Mouse (Mus musculus) hindlimb bud, embryonic 11.5 days (tissue): ENCODE data around the gene Lgals2.
"Not testable (repeated sequence)": the region's sequence is repeated elsewhere in the genome, so short reads cannot be mapped to it uniquely, and the experiment has no call there.

ENCODE experiments used
- DNase-seq: peaks from one replicate; pipeline ENCODE4 v3.0.0-alpha.2; 2012; ENCODE audit warnings: low read depth, low spot score; ENCODE audit errors: extremely low spot score

Gene Lgals2

GRCm38 (mm10) chr15:78875537-78875936 is 20.2 kb upstream of the Lgals2 start:
- DNase-seq: no peak

GRCm38 (mm10) chr15:78874989-78875388 is 19.7 kb upstream of the Lgals2 start:
- no peak for DNase-seq

DNA sequence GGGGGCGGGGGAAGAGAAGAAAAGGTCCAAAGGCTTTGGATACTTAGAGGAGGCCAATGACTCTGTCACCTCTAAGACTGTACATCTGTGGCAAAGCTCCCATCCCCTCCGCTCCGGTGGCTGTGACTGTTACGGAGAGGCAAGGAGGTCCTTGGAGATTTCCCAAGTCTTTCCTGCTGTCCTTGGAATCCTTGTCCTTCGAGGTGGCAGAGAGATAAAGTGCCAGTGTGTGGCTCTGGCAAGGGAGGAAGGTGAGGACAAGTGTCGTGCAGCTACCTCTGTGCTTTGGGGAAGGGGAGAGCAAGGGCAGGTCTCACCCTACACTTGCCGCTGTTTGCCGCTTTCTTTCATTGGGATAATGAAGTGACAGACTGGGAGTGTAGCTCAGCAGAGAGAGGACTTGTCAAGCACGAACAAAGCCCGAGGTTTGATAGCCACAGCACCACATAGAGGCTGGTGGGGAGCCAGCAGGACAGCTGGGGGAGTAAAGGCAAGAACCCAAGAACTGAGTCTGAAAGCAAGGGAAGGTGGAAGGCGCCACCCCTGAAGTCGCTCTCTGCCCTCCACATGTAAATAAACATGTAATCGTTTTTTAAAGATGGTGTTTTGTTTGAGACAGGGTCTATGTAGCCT is 18.6 kb upstream of the Lgals2 start:
- DNase-seq: no peak

DNA sequence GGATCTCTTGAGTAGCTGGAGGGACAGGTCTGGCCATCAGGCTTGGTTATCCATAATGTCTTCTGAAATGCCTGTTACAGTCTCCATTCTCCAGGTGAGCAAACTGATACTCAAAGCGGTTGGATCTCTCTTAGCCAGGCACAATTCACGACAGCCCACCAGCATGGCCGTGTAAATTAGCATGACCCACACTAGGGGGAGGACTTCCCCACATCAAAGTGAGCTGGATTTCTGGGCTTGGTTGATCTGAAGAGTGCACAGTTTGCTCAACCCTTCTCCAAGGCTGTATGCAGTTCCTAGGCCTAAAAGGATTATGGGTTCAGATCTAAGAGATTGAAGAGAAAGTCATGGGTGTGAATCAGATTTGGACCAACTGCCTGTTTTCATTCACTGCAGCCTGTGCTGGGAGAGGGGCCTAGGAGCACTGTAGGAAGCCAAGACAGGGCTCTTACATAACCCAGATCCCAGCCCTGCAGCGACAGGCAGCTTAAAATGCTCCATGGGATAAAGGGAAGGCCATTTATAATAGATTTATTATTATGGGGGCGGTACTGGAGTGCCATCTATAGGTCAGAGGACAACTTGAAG is 16.8 kb upstream of the Lgals2 start:
- DNase-seq: no peak

DNA sequence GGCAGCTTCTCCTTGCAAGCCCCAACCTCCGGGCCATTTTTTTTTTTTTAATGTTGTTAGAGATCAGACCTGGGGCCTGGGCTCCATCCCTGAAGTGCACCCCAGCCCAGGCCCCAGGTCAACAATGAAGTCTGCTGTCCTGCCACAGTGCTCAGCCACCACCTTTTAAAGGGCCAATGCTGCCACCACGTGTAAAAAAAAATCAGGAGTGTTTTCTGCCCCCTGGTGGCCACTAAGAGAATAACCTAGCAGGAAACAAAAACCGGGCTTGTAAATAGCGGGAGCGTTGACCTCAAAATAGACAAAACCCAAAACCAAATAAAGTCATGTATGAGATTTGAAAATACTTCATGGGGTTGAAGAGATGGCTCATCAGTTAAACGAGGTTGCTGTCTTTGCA is 14.4 kb upstream of the Lgals2 start:
- DNase-seq: peak; percentile 44

- DNase-seq: no peak
These were observed 13.5 kb upstream of the Lgals2 start for GRCm38 (mm10) chr15:78868826-78869233.

DNA sequence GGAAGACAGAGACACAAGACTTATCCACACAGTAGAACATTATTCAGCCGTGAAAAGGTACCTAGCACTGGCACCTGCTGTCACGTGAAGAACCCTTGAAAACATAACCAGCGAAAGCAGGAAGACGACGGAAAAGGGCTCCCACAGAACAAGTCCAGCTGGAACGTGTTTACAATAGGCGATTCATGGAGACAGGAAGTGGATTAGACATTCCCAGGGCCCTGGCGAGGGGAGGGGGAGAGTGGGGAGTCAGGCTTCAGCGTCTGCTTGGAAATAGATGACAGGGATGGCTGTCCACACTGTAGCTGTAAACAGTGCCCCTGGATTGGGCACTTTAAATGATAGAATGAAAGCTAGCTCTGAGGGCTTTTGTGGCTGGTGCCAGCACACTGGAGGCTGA is 13.1 kb upstream of the Lgals2 start:
- DNase-seq: no peak

DNA sequence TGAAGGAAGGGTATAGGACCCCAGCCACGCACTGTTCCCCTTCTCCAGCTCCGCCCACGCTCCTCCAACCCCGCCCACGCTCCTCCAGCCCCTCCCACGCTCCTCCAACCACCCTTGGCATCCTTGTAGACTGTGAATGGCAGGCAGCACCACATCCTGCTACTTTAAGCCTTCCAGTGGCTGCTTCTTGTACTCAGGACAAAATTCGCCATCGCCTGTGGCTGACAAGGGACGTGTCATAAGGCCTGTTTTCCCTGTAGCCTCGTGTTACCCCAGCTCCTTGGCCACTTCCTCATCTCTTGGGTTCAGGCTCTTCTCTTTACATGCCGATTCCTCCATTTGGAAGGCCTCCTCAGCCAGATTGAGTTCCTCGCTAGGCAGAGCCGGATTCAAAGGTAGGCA is 8.5 kb upstream of the Lgals2 start:
- no peak for DNase-seq

DNA sequence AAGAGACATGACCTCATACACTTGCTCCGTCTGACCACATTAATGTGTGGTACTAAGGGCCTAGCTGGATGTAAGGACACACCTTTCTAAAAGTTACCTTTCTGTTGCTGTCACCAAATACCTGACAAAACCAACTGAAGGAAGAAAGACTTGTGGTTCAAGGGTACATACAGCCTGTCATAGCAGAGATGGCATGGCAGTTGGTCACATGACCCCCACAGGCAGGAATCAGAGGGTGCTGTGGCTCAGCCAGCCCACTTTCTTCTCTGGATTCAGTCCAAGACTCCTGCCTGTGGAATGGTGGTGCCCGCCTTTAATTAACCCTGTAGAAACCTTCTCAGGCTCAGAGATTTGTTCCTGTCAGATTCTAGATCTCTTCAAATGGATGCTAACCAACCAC is 7.8 kb upstream of the Lgals2 start:
- no peak for DNase-seq

DNA sequence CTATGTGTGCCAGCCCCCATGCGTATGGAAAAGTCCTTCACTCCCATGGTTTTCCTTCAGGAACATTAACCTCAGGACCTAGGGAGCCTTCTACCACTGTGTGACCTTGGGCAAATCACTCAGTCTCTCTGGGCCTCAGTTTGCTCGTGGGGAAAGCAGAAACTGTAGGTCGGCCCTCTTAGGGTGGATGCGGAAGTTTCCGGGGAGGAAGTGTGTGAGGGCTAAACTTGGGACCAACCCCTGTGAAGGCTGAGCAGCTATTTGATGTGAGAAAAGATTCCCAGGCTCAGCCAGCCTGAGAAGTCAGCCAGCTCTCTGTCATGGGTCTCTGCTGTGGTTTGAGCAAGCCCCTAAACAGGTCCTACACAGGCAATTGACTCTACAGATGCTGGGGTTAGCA is 7.0 kb upstream of the Lgals2 start:
- no peak for DNase-seq

DNA sequence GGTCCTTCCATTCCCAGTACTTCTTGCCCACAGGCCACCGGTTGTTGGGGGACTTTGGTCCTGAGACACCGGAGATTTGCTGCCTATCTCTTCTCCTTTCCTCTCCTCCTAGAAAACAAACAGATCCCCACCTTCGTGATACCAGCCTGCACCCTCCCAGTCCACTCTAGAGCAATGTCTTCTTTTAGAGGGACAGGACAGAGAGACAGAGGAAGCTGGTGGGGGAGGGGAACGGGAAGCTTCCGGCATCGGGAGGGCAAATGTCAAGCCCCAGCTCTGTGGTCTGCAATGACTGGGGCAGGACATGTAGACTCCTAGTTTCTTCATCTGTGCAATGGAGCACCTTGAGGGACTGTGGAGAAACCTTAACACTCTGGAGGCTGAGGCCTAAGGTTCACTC is 4.4 kb upstream of the Lgals2 start:
- DNase-seq: no peak

DNA sequence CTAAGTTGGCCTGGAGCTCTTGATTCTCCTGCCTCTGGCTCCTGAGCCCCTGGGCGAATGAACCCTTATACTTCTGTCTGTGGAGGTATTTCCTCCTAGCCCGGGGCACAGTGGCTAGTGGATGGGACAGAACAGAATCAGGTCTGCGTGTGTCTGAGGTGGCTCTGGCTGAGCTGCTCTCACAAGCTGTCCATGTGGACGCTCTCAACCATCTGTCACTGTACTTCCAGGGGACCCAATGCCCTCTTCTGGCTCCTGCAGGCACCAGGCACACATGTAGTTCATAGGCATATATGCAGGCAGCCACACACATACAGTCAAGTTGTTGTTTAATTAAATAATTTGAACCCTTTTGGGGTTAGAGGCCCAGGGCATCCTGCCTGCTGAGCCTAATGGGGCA is 4.0 kb upstream of the Lgals2 start:
- no peak for DNase-seq

- DNase-seq: no peak
These were observed 1.7 kb upstream of the Lgals2 start for GRCm38 (mm10) chr15:78857009-78857408.

- DNase-seq: peak; percentile 72
These were observed 3.7 kb downstream of the Lgals2 start for GRCm38 (mm10) chr15:78851505-78852153.

DNA sequence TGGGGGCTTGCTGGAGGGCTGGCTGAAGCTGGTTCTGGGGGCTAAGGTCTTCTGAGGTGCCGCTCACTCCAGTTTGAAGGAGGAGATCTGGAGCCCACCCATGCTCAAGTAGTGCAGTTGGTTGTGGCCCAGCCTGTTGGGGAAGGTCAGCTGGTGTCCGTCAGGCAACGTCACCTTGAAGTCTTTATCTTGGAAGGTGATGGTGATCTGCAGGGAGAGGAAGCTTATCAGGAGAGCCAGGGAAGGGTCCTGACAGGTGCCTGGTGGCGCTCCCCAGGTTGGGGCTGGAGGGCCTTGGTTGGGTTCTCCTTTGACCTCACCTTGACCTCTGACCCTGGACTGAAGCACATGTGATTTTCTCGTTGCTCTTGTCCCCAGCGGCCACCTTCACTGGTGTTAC is 4.4 kb downstream of the Lgals2 start:
- no peak for DNase-seq

GRCm38 (mm10) chr15:78850059-78850824 is 5.1 kb downstream of the Lgals2 start:
- DNase-seq: no peak

- DNase-seq: no peak
These were observed 5.8 kb downstream of the Lgals2 start for GRCm38 (mm10) chr15:78849485-78849884.

DNA sequence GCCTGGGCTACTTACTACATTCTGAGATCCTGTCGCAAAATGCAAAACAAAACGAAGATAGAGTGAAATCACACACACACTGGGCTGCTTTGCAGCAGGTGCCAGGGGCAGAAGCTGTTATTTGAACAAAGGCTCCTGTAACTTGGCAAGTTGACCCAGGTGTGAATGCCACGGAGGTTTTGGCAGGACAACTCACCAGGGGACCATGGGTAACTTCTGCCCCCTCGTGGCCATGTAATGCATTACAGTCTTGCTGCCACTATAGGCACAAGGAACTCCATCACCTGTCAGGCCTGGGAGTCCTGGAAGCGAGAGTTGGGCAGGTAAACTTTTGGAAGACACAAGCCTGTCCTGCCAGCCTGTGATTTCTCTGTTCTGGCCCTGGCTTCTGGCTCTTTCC is 6.9 kb downstream of the Lgals2 start:
- DNase-seq: peak; percentile 58

GRCm38 (mm10) chr15:78846805-78847204 is 8.5 kb downstream of the Lgals2 start:
- not testable (repeated sequence) for DNase-seq

DNA sequence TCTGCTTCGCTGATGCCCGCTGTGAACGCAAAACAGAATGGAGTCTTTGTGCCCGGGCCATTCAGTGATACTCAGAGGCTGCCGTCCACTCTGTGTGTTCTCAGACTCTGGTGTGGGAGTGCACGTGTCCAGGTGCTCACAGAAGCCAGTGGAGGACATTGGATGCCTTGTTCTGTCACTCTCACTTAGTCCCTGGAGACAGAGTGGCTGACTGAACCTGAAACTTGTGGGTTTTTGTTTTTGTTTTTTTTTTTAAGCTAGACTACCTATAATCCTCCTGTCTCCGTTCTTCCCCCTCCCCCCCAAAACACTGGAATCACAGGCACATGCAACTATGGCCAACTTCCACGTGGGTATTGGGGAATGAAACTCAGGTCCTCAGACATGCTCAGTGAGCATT is 9.0 kb downstream of the Lgals2 start:
- no peak for DNase-seq

DNA sequence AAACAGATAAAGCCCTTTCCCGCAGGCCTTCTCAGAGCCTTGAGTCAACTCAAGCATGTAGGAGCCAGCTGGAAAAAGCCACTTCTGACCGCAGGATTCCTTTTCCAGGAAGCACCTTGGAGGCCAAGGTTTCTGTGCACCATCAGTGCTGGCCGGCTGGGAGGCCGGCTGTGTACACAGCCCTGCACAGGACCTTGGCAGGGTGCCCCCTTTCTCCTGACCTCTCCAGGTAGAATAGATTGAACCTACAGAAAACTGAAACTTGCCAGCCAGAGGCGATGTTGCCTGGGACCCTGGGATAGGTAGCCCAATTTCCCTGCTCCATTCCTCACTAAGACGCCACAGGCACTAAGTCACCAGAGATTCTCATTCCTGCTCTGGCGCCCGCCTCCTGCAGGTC is 9.5 kb downstream of the Lgals2 start:
- DNase-seq: no peak

DNA sequence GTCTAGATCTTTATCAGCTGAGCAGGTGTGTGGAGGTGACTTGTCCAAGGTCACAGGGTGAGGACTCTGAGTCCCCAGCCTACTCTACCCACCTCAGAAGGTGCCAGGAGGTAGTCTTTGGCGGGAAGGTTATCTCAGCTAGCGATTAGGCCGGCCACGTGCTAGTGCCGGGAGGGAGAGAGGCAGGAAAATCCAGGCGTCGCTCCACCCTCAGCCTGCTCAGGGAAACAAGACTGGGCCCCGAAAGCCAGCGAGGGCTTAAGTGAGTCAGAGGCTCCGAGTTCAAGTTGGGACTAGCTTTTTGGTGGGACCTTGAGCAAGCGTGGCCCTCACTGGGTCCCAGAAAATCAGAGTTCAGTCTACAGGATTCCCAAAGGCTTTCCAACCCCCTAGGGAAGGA is 10.0 kb downstream of the Lgals2 start:
- no peak for DNase-seq
